ENCODE assay signal across 11 mouse cellular contexts in the genomic region with DNA sequence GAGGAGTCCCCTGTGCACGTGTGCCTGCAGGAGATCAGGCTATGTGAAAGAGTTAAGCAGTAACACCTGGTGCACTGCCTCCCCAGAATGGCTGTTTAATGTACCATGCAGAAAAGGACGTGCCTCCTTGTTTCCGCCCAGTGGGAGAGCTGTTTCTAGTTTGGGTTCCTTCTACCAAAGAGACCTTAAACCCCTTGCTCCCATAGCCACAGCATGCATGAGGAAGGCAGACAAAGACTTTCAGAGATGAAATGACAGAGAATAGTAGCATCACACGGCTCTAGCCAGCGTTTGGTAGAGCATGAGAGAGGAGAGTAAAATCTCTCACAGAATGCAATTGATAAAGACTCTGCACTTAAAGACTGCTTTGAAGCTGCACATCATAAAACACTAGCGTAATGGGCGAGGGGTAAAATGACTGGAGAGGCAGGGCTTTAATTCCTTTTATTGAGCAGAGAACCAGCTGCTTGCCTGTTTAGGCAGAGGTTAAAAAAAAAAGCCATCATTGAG.
DNase-seq lines count a peak whose midpoint lies in the region; ATAC-seq lines count a peak whose summit lies in the region.
"Had no signal": no experiment of that assay in that cellular context is flagged by ENCODE, and none has a peak within 500 bp of the region (broad histone marks: within the 10 kb centered on the region; RNA-seq: fewer than 3 reads in every experiment).

No protein-coding gene starts in this region.

- no peak overlapping the region for H3K4me2 ChIP-seq in embryonic facial prominence, embryonic 11.5 days (ENCODE audit: low read depth, low read length)
- no peak overlapping the region for H3K4me2 ChIP-seq in forebrain, embryonic 15.5 days (replicated peaks)
- H3K4me2 ChIP-seq in limb, embryonic 11.5 days (ENCODE audit: low read depth, severe bottlenecking) = no peak overlapping the region
- no peak overlapping the region for H3K4me2 ChIP-seq in neural tube, embryonic 13.5 days

- H3K27ac ChIP-seq in embryonic facial prominence, embryonic 11.5 days (replicated peaks; ENCODE audit: low read depth, low read length) = no peak overlapping the region
- no peak overlapping the region for H3K27ac ChIP-seq in forebrain, embryonic 15.5 days (replicated peaks)
- H3K27ac ChIP-seq in limb, embryonic 11.5 days (replicated peaks; ENCODE audit: low read depth, low read length) = no peak overlapping the region
- H3K27ac ChIP-seq in neural tube, embryonic 13.5 days (replicated peaks) = peak overlapping the region; percentile 70

- no peak overlapping the region for H3K4me3 ChIP-seq in embryonic facial prominence, embryonic 11.5 days (ENCODE audit: low read depth, low read length)
- H3K4me3 ChIP-seq in forebrain, embryonic 15.5 days = no peak overlapping the region
- H3K4me3 ChIP-seq in limb, embryonic 11.5 days (ENCODE audit: low read depth, low read length) = no peak overlapping the region
- H3K4me3 ChIP-seq in neural tube, embryonic 13.5 days = no peak overlapping the region
- H3K4me3 ChIP-seq: myocyte had no signal

- no peak overlapping the region for H3K9ac ChIP-seq in embryonic facial prominence, embryonic 11.5 days (replicated peaks; ENCODE audit: low read length)
- H3K9ac ChIP-seq in forebrain, embryonic 15.5 days (replicated peaks) = no peak overlapping the region
- H3K9ac ChIP-seq in limb, embryonic 11.5 days (ENCODE audit: low read length) = no peak overlapping the region
- H3K9ac ChIP-seq in neural tube, embryonic 13.5 days = 0 out of 2 replicates have a peak overlapping the region, but pooled peaks have one; percentile 1
- H3K9ac ChIP-seq: liver, postnatal 0 days had no signal

- H3K36me3 ChIP-seq in embryonic facial prominence, embryonic 11.5 days (replicated peaks; ENCODE audit: control insufficient read depth, insufficient read depth, low read depth, low read length) = no peaks in the 10 kb centered on the region
- H3K36me3 ChIP-seq in forebrain, embryonic 15.5 days = no peaks in the 10 kb centered on the region
- no peaks in the 10 kb centered on the region for H3K36me3 ChIP-seq in limb, embryonic 11.5 days (ENCODE audit: control insufficient read depth, insufficient read depth, low read length)
- no peaks in the 10 kb centered on the region for H3K36me3 ChIP-seq in neural tube, embryonic 13.5 days

- DNase-seq in embryonic facial prominence, embryonic 11.5 days (ENCODE audit: low spot score) = peak; percentile 68
- DNase-seq in limb, embryonic 11.5 days (ENCODE audit: low spot score) = peak; percentile 67
- DNase-seq in left cerebral cortex, adult 18-20 months (ENCODE audit: low spot score in 2 of 2) = no peak
- no peak for DNase-seq in layer of hippocampus, adult 9-10 months (ENCODE audit: low spot score)
- DNase-seq in right cerebral cortex, postnatal 14 days = no peak
- DNase-seq: cerebellum, adult 11-12 months; liver, postnatal 0 days; thymus, postnatal 36 days had no signal

- WGBS in embryonic facial prominence, embryonic 11.5 days = 37% methylated on average over 7 of the region's 7 CpGs
- WGBS in forebrain, embryonic 15.5 days = 11% methylated on average over 7 of the region's 7 CpGs
- 8% methylated on average over 7 of the region's 7 CpGs for WGBS in limb, embryonic 11.5 days
- WGBS in neural tube, embryonic 13.5 days = 6% methylated on average over 7 of the region's 7 CpGs

- no peaks in the 10 kb centered on the region for H3K9me3 ChIP-seq in embryonic facial prominence, embryonic 11.5 days (replicated peaks; ENCODE audit: control insufficient read depth, low read length)
- no peaks in the 10 kb centered on the region for H3K9me3 ChIP-seq in forebrain, embryonic 15.5 days
- no peaks in the 10 kb centered on the region for H3K9me3 ChIP-seq in limb, embryonic 11.5 days (ENCODE audit: control insufficient read depth, low read length)
- H3K9me3 ChIP-seq in neural tube, embryonic 13.5 days = no peaks in the 10 kb centered on the region

- H3K27me3 ChIP-seq in embryonic facial prominence, embryonic 11.5 days (ENCODE audit: control insufficient read depth, insufficient read depth, low read length) = no peaks in the 10 kb centered on the region
- H3K27me3 ChIP-seq in forebrain, embryonic 15.5 days = no peaks in the 10 kb centered on the region
- no peaks in the 10 kb centered on the region for H3K27me3 ChIP-seq in limb, embryonic 11.5 days (ENCODE audit: control insufficient read depth, insufficient read depth, low read length)
- H3K27me3 ChIP-seq in neural tube, embryonic 13.5 days = no peaks in the 10 kb centered on the region

- no peak; the same call in 1 of the 2 replicates for ATAC-seq in embryonic facial prominence, embryonic 11.5 days (replicated peaks; ENCODE audit: insufficient number of reproducible peaks, low FRiP score, low TSS enrichment, low read depth)
- peak; percentile 58 for ATAC-seq in forebrain, embryonic 15.5 days (replicated peaks)
- peak; percentile 81 for ATAC-seq in limb, embryonic 11.5 days (ENCODE audit: insufficient number of reproducible peaks, low FRiP score, low TSS enrichment, low read depth)
- ATAC-seq in neural tube, embryonic 13.5 days (ENCODE audit: low read depth) = peak; percentile 71
- ATAC-seq: liver, postnatal 0 days had no signal

- no peaks in the 10 kb centered on the region for H3K4me1 ChIP-seq in embryonic facial prominence, embryonic 11.5 days (ENCODE audit: control insufficient read depth, insufficient read depth, low read length)
- peaks cover 5% of the 10 kb centered on the region for H3K4me1 ChIP-seq in forebrain, embryonic 15.5 days
- peaks cover 10% of the 10 kb centered on the region for H3K4me1 ChIP-seq in limb, embryonic 11.5 days (ENCODE audit: control insufficient read depth, insufficient read depth, low read length)
- peaks cover 15% of the 10 kb centered on the region for H3K4me1 ChIP-seq in neural tube, embryonic 13.5 days (replicated peaks)

Comparison
In these comparisons a context has a peak if more than half of its experiments do, and no peak if none do; other contexts are left out.
1. DNase-seq: peak in embryonic facial prominence, embryonic 11.5 days (single experiment) and limb, embryonic 11.5 days (single experiment); none in left cerebral cortex, adult 18-20 months (0 of 2), layer of hippocampus, adult 9-10 months (single experiment) and right cerebral cortex, postnatal 14 days (single experiment).